Mouse (Mus musculus) spleen, postnatal 4 days (tissue): ENCODE measurements at regions not wholly inside any gene's neighbourhood (a gene's known extent, or its start where the extent isn't known, plus 50 kb on each side); places are given as distances from the start of the nearest gene placed in this dataset.

Experiments used
- DNase-seq, 2 experiments: peaks; one replicate each; pipeline ENCODE4 v3.0.0; 2022; ENCODE audit warnings: low spot score in 2 of 2

GRCm38 (mm10) chr8:113250264-113250663 is 385.1 kb upstream of the Mon1b start:
- DNase-seq = no peak

- no peak for DNase-seq
Measured at GRCm38 (mm10) chr8:113254076-113254475, 381.3 kb upstream of the Mon1b start.

GRCm38 (mm10) chr8:113259477-113259876 is 375.9 kb upstream of the Mon1b start:
- DNase-seq = no peak

GRCm38 (mm10) chr8:113263296-113263695 is 372.1 kb upstream of the Mon1b start:
- DNase-seq = no peak

- DNase-seq = no peak
Measured at GRCm38 (mm10) chr8:113271262-113271661, 364.1 kb upstream of the Mon1b start.

GRCm38 (mm10) chr8:113300273-113300843 is 335.0 kb upstream of the Mon1b start:
- DNase-seq = no peak

- DNase-seq = no peak
Measured at GRCm38 (mm10) chr8:113303426-113303825, 332.0 kb upstream of the Mon1b start.

GRCm38 (mm10) chr8:113317169-113317568 is 318.2 kb upstream of the Mon1b start:
- DNase-seq = no peak

GRCm38 (mm10) chr8:113331576-113331975 is 303.8 kb upstream of the Mon1b start:
- DNase-seq = no peak

- DNase-seq = no peak
Measured at GRCm38 (mm10) chr8:113341306-113341705, 294.1 kb upstream of the Mon1b start.

GRCm38 (mm10) chr8:113361900-113362299 is 273.5 kb upstream of the Mon1b start:
- no peak for DNase-seq

GRCm38 (mm10) chr8:113364181-113364580 is 271.2 kb upstream of the Mon1b start:
- no peak for DNase-seq

- no peak for DNase-seq
Measured at GRCm38 (mm10) chr8:113383517-113383916, 251.9 kb upstream of the Mon1b start.

GRCm38 (mm10) chr8:113383974-113384373 is 251.4 kb upstream of the Mon1b start:
- no peak for DNase-seq

GRCm38 (mm10) chr8:113389504-113389903 is 245.9 kb upstream of the Mon1b start:
- DNase-seq = no peak

GRCm38 (mm10) chr8:113390038-113390437 is 245.3 kb upstream of the Mon1b start:
- DNase-seq = no peak

GRCm38 (mm10) chr8:113394319-113394718 is 241.1 kb upstream of the Mon1b start:
- no peak for DNase-seq

GRCm38 (mm10) chr8:113405158-113405557 is 230.2 kb upstream of the Mon1b start:
- peak in 1 of 2 experiments; percentile 18 for DNase-seq

GRCm38 (mm10) chr8:113419352-113419751 is 216.0 kb upstream of the Mon1b start:
- DNase-seq = no peak

GRCm38 (mm10) chr8:113422651-113423050 is 212.7 kb upstream of the Mon1b start:
- DNase-seq = no peak

GRCm38 (mm10) chr8:113439088-113439487 is 196.3 kb upstream of the Mon1b start:
- no peak for DNase-seq

- no peak for DNase-seq
Measured at GRCm38 (mm10) chr8:113454022-113454421, 181.4 kb upstream of the Mon1b start.

GRCm38 (mm10) chr8:113464625-113465024 is 170.8 kb upstream of the Mon1b start:
- DNase-seq = no peak

GRCm38 (mm10) chr8:113465156-113465555 is 170.2 kb upstream of the Mon1b start:
- no peak for DNase-seq
